Mouse (Mus musculus) induced T-regulatory cell, adult 2 months (primary cell): ENCODE measurements around the gene Lta.
A peak's percentile ranks its signal among the peaks of the same experiment; 100 is the strongest.
"Not testable (repeated sequence)": the region's sequence is repeated elsewhere in the genome, so short reads cannot be mapped to it uniquely, and the experiment has no call there.

Experiments
- DNase-seq: peaks from one replicate; pipeline ENCODE4 v3.0.0-alpha.2; 2012; ENCODE audit warnings: low read depth

Gene Lta

GRCm38 (mm10) chr17:35239700-35240099 lies 34.5 kb upstream of the Lta start:
- no peak for DNase-seq

GRCm38 (mm10) chr17:35237504-35237903 lies 32.4 kb upstream of the Lta start:
- no peak for DNase-seq

GRCm38 (mm10) chr17:35236996-35237395 lies 31.8 kb upstream of the Lta start:
- DNase-seq: no peak

GRCm38 (mm10) chr17:35236390-35236746 lies 31.2 kb upstream of the Lta start:
- DNase-seq: peak; percentile 97

GRCm38 (mm10) chr17:35235614-35236389 lies 30.7 kb upstream of the Lta start, which contains the start of gene Nfkbil1:
Gene Nfkbil1, minus strand, starts transcription at chr17:35235792.
- peak; percentile 96 for DNase-seq

- peak; percentile 71 for DNase-seq
These were observed 29.8 kb upstream of the Lta start for GRCm38 (mm10) chr17:35234903-35235302.

- DNase-seq: not testable (repeated sequence)
These were observed 28.9 kb upstream of the Lta start for GRCm38 (mm10) chr17:35234090-35234489.

GRCm38 (mm10) chr17:35233114-35233980 lies 28.2 kb upstream of the Lta start, which contains the start of gene Atp6v1g2:
Gene Atp6v1g2, plus strand, starts transcription at chr17:35233660.
- peak; percentile 72 for DNase-seq

- peak; percentile 84 for DNase-seq
These were observed 27.5 kb upstream of the Lta start for GRCm38 (mm10) chr17:35232659-35233058.

GRCm38 (mm10) chr17:35232043-35232442 lies 26.9 kb upstream of the Lta start:
- peak; percentile 94 for DNase-seq

- DNase-seq: peak; percentile 91
These were observed 25.9 kb upstream of the Lta start for GRCm38 (mm10) chr17:35231022-35231421.

- DNase-seq: peak; percentile 73
These were observed 21.5 kb upstream of the Lta start for GRCm38 (mm10) chr17:35226561-35227046.

GRCm38 (mm10) chr17:35225456-35225855 lies 20.3 kb upstream of the Lta start:
- no peak for DNase-seq

GRCm38 (mm10) chr17:35224641-35225040 lies 19.5 kb upstream of the Lta start:
- no peak for DNase-seq

- DNase-seq: peak; percentile 59
These were observed 17.1 kb upstream of the Lta start for GRCm38 (mm10) chr17:35222299-35222698.

- DNase-seq: no peak
These were observed 15.2 kb upstream of the Lta start, which contains the start of gene Gm16181 for GRCm38 (mm10) chr17:35220156-35220952. Gene Gm16181, plus strand, starts transcription at chr17:35220834.

GRCm38 (mm10) chr17:35219601-35220041 lies 14.5 kb upstream of the Lta start:
- DNase-seq: peak; percentile 88

GRCm38 (mm10) chr17:35218516-35219193 lies 13.5 kb upstream of the Lta start:
- DNase-seq: peak; percentile 85

GRCm38 (mm10) chr17:35213071-35213470 lies 7.9 kb upstream of the Lta start:
- no peak for DNase-seq

GRCm38 (mm10) chr17:35210593-35210992 lies 5.4 kb upstream of the Lta start:
- DNase-seq: no peak
